Mouse (Mus musculus): ENCODE data around the gene Itm2c.
A peak's percentile ranks its signal among the peaks of the same experiment; 100 is the strongest.

Gene Itm2c

GRCm38 (mm10) chr1:85934560-85934959 is 40.5 kb downstream of the Itm2c start:
- no peak for DNase-seq (ENCODE audit: low spot score)

GRCm38 (mm10) chr1:85935148-85935852 is 41.2 kb downstream of the Itm2c start:
- DNase-seq (ENCODE audit: low spot score): peak; percentile 53

- no peak for DNase-seq (ENCODE audit: low spot score)
Measured at GRCm38 (mm10) chr1:85936265-85936664, 42.2 kb downstream of the Itm2c start.

DNA sequence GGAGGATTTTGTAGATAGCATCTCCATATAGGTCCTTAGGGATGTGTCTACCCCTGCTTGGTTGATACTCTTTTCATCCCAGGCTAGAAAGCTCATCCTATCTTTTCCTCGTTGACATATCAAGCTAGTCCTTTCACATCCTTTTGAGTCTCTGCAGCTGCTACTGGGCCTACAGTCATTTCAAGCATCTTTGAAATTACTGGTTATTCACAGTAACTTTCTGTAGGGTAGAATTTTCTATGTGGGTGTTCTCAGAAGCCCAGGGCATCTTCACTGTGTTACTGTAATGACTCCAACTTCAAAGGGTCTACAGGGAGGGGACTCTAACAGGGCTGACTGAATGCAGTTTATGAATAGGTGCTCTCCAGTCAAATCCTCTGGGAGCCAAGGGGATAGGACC is 43.2 kb downstream of the Itm2c start:
- no peak for DNase-seq (ENCODE audit: low spot score)

GRCm38 (mm10) chr1:85942318-85942717 is 48.2 kb downstream of the Itm2c start:
- no peak for DNase-seq (ENCODE audit: low spot score)

DNA sequence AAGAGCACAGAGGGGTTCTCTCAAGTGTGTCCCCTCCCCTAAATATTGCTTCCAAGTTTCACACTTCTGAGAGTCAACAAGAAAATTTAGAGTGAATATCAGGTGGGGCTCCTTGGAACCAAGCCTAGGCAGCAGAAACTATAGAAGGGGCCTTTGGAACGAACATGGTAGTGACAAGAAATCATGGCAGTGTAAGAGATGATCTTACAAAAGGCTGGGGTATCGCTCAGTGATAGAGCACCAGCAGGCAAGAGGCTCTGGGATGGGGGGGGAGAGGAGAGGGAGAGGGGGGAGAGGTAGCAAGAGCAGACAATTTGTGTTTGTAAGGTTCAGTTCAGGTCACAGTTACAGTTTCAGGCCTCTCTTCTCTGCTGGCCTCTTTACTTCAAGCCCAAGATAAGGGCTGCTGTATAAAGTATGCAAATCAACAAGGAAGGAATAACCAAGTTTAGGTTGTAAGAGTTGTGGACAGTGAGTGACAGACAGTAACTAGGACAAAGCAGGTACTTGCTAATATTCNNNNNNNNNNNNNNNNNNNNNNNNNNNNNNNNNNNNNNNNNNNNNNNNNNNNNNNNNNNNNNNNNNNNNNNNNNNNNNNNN is 55.1 kb downstream of the Itm2c start:
- DNase-seq (ENCODE audit: low spot score): no peak

- no peak for DNase-seq (ENCODE audit: low spot score)
Measured at GRCm38 (mm10) chr1:85955150-85955549, 61.1 kb downstream of the Itm2c start.

GRCm38 (mm10) chr1:85957290-85957689 is 63.2 kb downstream of the Itm2c start:
- no peak for DNase-seq (ENCODE audit: low spot score)

DNA sequence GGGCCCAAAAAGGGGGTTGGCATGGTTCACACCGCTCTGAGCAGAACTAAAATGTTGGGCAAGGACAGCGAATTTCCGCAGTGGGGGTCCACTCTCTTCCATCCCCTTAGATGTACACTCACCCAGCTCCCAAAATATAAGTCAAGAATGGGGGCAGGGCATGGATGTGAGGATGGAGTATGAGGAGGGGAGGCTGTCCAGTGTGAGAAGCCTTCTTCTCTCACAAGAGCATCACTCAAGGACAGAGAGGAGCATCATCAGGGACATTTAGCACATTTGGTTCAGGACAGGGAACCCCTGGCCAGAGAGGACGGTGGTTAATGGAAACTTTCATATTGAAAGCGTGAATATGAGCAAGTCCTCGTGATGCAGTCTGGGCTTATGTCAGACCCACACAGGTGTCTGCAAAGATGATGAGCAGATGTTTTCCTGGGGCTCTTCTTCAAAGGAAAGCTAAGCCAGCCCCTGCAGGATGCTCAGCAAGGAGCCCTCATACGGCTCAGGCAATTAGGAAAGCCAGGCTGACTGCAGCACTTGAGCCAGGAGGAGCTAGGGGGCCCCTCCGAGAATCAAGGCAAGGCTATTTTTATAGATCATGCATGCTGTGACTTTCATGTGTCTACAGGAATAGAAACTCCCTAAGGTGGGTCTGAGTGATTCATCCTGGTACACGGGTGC is 64.0 kb downstream of the Itm2c start:
- no peak for DNase-seq (ENCODE audit: low spot score)

All from MN1 (cell line).